Mouse (Mus musculus) cerebellum, adult 2 months (tissue): ENCODE measurements around the gene Dusp6. TPM values are rescaled to one million over a fixed set of nuclear protein-coding genes. Genes with fewer than 3 reads are reported as not detected.

Experiments used
- DNase-seq, 2 experiments: peaks; one replicate each; pipeline ENCODE4 v3.0.0; 2021
- H3K27ac ChIP-seq: fragments of 200-500 bp; 2 replicates; pipeline ENCODE4 v1.5.1; 2012; ENCODE audit warnings: low read length, control low read depth, inconsistent platforms; ENCODE audit not compliant: insufficient read depth
- H3K27me3 ChIP-seq: fragments of 200-500 bp; 2 replicates; pipeline ENCODE4 v1.6.1; 2012; ENCODE audit warnings: inconsistent platforms, mild to moderate bottlenecking, low read length, moderate library complexity; ENCODE audit not compliant: control insufficient read depth, insufficient read depth
- H3K4me1 ChIP-seq: fragments of 200-500 bp; 2 replicates; pipeline ENCODE4 v1.6.1; 2011; ENCODE audit warnings: low read length; ENCODE audit not compliant: control insufficient read depth, insufficient read depth
- H3K4me3 ChIP-seq: fragments of 200-500 bp; replicated peaks from 2 replicates; pipeline ENCODE3; 2011; ENCODE audit warnings: mild to moderate bottlenecking, low read depth, low read length, control low read depth; ENCODE audit not compliant: insufficient read depth
- CTCF ChIP-seq: fragments of 200-500 bp; IDR thresholded peaks from 2 replicates; pipeline ENCODE4 v1.5.1; 2011; ENCODE audit warnings: low read depth, mild to moderate bottlenecking, control low read depth, low read length, moderate library complexity, borderline replicate concordance; ENCODE audit not compliant: insufficient read depth
- POLR2A ChIP-seq: fragments of 200-500 bp; IDR thresholded peaks from 2 replicates; pipeline ENCODE4 v1.6.1; 2011; ENCODE audit warnings: low read length, control low read depth, borderline replicate concordance; ENCODE audit not compliant: insufficient read depth
- WGBS: fragments of 180-500 bp; shearing (Covaris S2); methylation state at CpG from one replicate; pipeline ENCODE4 v1.1.7; 2018; 5-methylcytosine and 5-hydroxymethylcytosine counted together
- polyA plus RNA-seq: library from polyadenylated mRNA; depleted of rRNA; stranded (reverse); fragments of >200 nt; gene quantifications from 2 replicates; pipeline ENCODE4 v1.2.3, GENCODE M21; 2012

Gene Dusp6
- polyA plus RNA-seq, 1 experiment: 20.5 TPM

- 58% methylated on average over 16 of the region's 16 CpGs for WGBS
- DNase-seq: no peak
- H3K27ac ChIP-seq: no peak overlapping the region
- H3K4me1 ChIP-seq: no peaks in the 10 kb centered on the region
- H3K4me3 ChIP-seq: no peak overlapping the region
- no peak for TF ChIP-seq CTCF
- TF ChIP-seq POLR2A: no peak
- H3K27me3 ChIP-seq: no peaks in the 10 kb centered on the region
Measured at GRCm38 (mm10) chr10:99229031-99229684, 33.9 kb upstream of the Dusp6 start.

- Histone ChIP-seq H3K27me3 (no peaks in the 10 kb centered on the region), H3K27ac (no peak overlapping the region), H3K4me1 (no peaks in the 10 kb centered on the region), H3K4me3 (no peak overlapping the region)
- TF ChIP-seq POLR2A (no peak), CTCF (no peak)
- DNase-seq: no peak
- 85% methylated on average over 7 of the region's 7 CpGs for WGBS
Measured at GRCm38 (mm10) chr10:99232518-99233227, 30.4 kb upstream of the Dusp6 start.

- H3K4me3 ChIP-seq: no peak overlapping the region
- 91% methylated on average over 8 of the region's 8 CpGs for WGBS
- H3K4me1 ChIP-seq: no peaks in the 10 kb centered on the region
- no peaks in the 10 kb centered on the region for H3K27me3 ChIP-seq
- TF ChIP-seq CTCF: no peak
- TF ChIP-seq POLR2A: no peak
- no peak overlapping the region for H3K27ac ChIP-seq
- no peak for DNase-seq
Measured at GRCm38 (mm10) chr10:99234336-99234735, 28.7 kb upstream of the Dusp6 start.

GRCm38 (mm10) chr10:99235081-99235480, 27.9 kb upstream of the Dusp6 start:
- TF ChIP-seq CTCF: no peak
- no peak for TF ChIP-seq POLR2A
- no peak for DNase-seq
- Histone ChIP-seq H3K27me3 (no peaks in the 10 kb centered on the region), H3K4me1 (no peaks in the 10 kb centered on the region), H3K27ac (no peak overlapping the region), H3K4me3 (no peak overlapping the region)
- 89% methylated on average over 9 of the region's 9 CpGs for WGBS

- no peaks in the 10 kb centered on the region for H3K27me3 ChIP-seq
- DNase-seq: no peak
- TF ChIP-seq CTCF (no peak), POLR2A (no peak)
- H3K4me3 ChIP-seq: no peak overlapping the region
- no peak overlapping the region for H3K27ac ChIP-seq
- peaks cover 3% of the 10 kb centered on the region; the same call in 1 of the 2 replicates for H3K4me1 ChIP-seq
- WGBS: 61% methylated on average over 11 of the region's 11 CpGs
Measured at GRCm38 (mm10) chr10:99237205-99237832, 25.7 kb upstream of the Dusp6 start.

- peak; percentile 20 to 33 for DNase-seq
- Histone ChIP-seq H3K4me1 (peaks cover 5% of the 10 kb centered on the region), H3K27ac (no peak overlapping the region), H3K4me3 (no peak overlapping the region), H3K27me3 (no peaks in the 10 kb centered on the region)
- WGBS: 29% methylated on average over 11 of the region's 11 CpGs
- TF ChIP-seq POLR2A: no peak
Measured at GRCm38 (mm10) chr10:99238537-99238936, 24.5 kb upstream of the Dusp6 start.

GRCm38 (mm10) chr10:99241284-99241828, 21.7 kb upstream of the Dusp6 start:
- peaks cover 5% of the 10 kb centered on the region for H3K4me1 ChIP-seq
- no peak for DNase-seq
- no peaks in the 10 kb centered on the region for H3K27me3 ChIP-seq
- H3K4me3 ChIP-seq: no peak overlapping the region
- 95% methylated on average over 7 of the region's 7 CpGs for WGBS
- H3K27ac ChIP-seq: no peak overlapping the region
- TF ChIP-seq CTCF: no peak
- no peak for TF ChIP-seq POLR2A
